Mouse (Mus musculus): ENCODE data around the gene Bst2. TPM values are rescaled to one million over a fixed set of nuclear protein-coding genes. Genes with fewer than 3 reads are reported as not detected.
"Not testable (repeated sequence)": the region's sequence is repeated elsewhere in the genome, so short reads cannot be mapped to it uniquely, and the experiment has no call there.

The Bst2 gene
- total RNA-seq, 2 experiments from 2014 or later, result 39.6 to 46.0 TPM

GRCm38 (mm10) chr8:71560765-71561164 is 23.5 kb upstream of the Bst2 start:
- DNase-seq (ENCODE audit: low spot score in 2 of 2), result no peak

GRCm38 (mm10) chr8:71560071-71560470 is 22.8 kb upstream of the Bst2 start:
- DNase-seq (ENCODE audit: low spot score in 2 of 2), result no peak

DNA sequence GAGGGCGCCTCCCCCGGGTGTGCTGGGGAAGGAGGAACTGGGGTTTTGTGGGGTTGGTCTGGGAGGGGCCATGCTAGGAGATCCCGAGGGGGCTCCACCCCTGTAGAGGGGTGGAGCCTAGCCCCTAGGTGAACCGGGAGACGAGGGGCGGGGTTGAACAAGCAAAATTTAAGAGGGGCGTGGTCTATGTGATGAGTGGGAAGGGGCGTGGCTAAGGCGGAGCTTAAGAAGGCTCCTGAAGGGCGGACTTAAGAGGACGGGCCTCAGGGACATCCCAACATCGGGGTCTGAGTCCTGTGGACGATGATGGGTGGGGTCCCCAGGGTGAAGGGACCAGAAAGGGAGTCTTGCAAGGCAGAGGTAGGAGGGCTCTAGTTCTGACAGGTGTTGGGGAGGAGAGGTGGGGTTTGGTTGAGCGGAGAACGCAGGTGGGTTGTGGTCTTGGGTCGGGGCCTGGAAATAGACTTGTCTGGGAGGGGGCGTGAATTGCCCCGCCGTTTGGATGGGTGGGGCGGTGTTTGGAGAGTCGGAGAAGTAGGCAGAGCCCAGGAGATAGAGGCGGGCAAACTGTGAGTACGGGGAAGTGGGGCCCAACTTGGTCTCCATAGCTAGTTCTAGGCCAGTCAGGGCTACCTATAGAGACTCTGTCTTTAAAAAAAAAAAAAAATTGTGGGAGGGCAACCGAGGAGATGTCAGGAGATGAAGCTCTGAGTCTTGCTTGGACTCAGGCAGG is 21.9 kb upstream of the Bst2 start:
- peak in 1 of 2 experiments; percentile 52 for DNase-seq (ENCODE audit: low spot score in 2 of 2)

DNA sequence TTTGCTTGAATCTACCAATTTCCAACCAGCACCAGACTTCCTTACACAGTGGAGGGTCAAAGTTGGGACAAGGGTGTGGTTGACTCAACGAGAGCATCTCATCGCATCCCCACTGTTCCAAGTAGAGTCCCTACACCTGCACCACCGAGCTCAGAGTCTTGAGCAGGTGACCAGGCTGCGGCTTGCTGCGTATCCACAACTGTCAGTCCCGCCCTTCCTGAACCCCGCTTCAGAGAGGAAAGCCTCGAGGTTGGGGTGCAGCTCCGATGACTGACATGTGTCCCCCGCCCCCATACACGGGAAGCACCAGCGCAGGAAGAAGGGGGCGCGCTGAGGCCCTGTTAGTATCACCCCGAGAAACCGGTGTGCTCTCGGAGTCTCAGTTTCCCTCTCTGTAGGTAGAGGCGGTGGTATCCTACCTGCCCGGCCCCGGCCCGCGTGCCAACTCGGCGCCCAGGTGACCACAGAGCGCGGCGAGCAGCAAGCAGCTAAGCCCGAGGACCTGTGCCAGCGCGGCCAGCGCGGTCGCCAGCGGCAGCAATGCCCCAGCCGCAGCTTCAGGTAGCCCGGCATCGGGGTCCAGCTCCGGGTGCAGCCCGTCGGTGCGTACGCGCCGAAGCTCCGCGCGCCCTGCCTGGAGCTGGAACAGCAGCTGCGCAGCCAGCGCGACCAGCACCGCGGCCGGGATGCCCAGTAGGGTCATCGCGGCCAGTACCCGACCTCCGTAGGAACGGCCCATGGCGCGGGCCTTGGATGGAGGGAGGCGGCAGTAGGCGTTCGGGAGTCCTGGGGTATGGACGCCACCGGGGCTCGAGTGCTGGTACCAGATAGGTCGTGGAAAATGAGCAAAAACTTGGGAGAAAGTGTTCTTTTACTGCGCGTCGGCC is 21.1 kb upstream of the Bst2 start, which contains the start of gene Tmem221:
Tmem221 (minus strand) TSS at position 801 of the 887 bp plus-strand sequence.
- no peak for DNase-seq (ENCODE audit: low spot score in 2 of 2)

DNA sequence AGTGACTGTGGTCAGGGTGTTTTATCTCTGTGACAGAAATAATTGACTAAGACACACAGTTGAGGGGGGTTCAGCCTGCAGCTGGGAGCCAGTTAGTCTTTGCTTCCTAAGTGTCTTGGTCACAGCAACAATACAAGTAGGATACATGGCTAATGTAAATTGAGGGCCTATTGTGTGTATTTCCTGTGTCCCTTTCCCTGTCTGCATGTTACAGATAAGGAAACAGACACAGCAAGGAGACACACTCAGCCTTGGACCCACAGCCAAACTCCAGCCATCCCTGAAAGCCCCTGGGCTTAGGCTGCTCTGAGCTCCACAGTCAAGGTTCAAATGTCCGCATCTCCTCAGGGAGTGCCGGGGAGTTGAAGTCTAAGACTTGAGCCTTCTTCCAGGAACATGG is 17.4 kb upstream of the Bst2 start:
- no peak for DNase-seq (ENCODE audit: low spot score in 2 of 2)

GRCm38 (mm10) chr8:71554001-71554400 is 16.7 kb upstream of the Bst2 start:
- DNase-seq (ENCODE audit: low spot score in 2 of 2), result no peak

DNA sequence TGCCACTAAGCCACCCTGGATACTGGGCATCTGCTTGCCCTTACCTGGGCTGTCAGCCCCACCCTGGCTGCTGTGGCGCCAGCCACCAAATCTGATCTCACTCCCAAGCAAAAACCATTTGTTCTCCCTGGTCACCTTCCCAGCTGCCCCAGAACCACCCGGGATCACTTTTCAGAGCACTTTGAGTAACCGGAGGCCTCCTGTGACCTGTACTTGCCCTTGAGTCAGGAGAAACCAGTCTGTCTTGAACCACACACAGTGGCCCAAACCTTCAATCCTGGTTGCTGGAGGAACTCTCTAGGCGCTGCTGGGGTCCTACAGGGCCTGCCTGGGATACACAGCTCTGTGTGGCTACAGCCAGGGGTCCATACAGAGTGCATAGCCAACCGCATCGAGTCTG is 15.5 kb upstream of the Bst2 start:
- DNase-seq (ENCODE audit: low spot score in 2 of 2), result no peak

- DNase-seq (ENCODE audit: low spot score in 2 of 2), result no peak
Observed at GRCm38 (mm10) chr8:71550754-71551153, 13.5 kb upstream of the Bst2 start.

DNA sequence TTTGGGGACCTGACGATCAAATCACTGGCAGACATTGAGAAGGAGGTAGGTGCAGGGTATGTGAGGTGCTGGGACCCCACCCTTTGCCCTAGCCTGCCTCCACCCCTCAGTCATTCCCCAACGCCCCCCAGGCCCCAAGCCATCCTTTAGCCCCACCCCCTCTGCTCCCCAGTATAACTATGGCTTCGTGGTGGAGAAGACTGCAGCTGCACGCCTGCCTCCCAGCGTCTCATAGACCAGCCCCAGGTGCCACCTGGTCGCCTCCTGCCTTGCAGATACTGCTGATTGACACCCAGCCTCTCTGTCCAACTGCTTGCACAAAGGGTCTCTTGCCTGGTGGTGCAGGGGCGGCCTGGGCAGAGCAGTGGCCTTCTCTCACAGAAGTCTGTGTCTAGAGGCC is 10.3 kb upstream of the Bst2 start:
- no peak for DNase-seq (ENCODE audit: low spot score in 2 of 2)

DNA sequence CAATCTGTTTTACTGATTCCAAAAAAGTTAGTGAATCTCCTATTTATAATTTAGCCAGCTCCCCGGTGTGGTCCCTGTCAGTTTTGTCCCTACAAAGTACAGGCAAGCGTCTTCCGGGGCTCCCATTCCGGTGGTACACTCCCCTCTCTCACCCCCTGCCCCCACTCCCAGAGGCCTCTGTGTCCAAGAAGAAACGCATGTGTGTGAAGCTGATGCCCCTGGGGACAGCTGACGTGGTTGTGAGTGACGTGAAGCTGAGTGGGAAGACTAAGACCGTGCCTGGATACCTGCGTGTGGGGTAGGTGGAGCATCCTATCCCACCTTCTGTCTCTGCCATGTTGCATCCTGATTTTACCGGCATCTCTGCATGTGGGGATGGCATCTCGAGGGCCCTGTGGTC is 7.8 kb upstream of the Bst2 start:
- no peak for DNase-seq (ENCODE audit: low spot score in 2 of 2)

DNA sequence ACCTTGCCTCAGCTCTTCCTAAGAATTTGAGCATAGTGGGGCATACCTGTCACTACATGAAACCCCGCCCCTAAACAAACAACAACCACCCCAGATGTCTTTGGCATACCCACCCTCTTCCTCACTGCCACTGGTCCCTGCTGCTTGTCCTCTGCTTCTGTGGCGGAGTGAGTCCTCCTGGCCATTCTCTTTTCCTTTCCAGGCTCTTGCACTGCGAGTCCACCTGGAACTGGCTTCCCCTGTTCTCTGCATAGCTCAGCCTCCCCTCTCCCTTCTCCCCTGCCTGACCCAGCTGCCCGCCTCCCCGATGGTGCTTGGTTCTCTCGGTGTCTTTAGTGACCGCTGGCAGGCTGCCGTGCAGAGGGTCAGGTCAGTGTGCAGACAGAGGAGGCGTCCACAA is 6.5 kb upstream of the Bst2 start:
- DNase-seq (ENCODE audit: low spot score in 2 of 2), result no peak

- peak; percentile 71 to 93 for DNase-seq (ENCODE audit: low spot score in 2 of 2)
Observed at GRCm38 (mm10) chr8:71542632-71543343, 5.5 kb upstream of the Bst2 start, which contains the start of gene Mvb12a. Gene Mvb12a, plus strand, starts transcription at chr8:71542922.

GRCm38 (mm10) chr8:71535663-71536062 is 1.6 kb downstream of the Bst2 start:
- DNase-seq (ENCODE audit: low spot score in 2 of 2), result no peak

DNA sequence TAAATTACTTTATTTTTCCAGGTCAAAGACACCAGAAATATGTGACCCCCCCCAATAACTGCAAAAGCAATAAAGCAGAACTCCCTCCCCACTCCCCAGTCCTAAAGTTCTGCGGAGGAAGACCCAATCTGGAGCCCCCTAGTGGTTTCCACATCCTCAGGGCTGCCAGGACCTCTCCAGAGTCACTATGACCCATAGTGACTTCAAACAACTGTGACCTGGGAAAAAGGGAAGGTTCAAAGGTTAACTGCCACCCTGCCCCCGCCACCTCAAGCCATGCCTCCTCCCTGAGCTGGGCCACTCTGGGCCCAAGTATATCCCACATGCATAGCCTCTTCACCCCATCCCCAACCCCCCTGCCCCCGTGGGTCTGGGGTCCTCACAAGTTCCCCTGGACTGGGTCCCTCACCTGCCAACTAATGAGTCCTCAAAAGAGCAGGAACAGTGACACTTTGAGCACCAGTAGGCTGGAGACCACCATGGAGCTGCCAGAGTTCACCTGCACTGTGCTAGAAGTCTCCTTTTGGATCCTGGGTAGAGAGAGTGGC is 2.9 kb downstream of the Bst2 start:
- no peak for DNase-seq (ENCODE audit: low spot score in 2 of 2)

DNA sequence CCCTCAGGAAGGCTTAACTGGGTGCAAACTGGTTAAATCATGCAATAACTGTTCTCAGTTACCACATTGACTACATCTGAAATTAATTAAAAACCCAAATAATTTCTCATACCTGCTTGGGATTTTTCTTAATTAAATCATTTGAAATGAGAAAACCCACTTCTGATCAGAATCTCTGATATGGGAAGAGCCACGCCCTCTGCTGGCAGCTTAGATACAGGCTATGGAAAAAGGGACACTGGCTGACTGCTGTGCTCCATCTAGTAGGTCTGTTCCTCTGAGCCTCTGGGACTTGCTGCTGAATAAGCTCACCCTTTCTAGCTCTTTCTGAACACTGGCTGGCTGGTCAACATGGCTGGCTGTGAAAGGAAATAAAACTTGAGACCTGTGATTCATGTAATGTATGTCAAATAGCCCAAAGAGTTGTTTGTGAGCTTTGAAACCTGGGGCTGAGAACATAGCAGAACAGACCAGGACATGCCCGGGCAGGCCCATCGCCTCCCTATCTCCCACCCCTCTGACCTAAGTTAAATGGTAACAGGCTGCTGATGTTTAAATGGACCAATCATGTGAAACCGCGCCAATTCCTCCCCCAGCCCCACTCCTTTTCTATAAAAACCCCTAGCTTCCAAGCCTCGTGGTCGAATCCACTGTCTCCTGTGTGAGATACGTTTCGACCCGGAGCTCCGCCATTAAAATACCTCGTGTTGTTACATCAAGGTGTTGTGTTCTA is 6.4 kb downstream of the Bst2 start:
- not testable (repeated sequence) for DNase-seq (ENCODE audit: low spot score in 2 of 2)

GRCm38 (mm10) chr8:71528362-71529073 is 8.7 kb downstream of the Bst2 start:
- no peak for DNase-seq (ENCODE audit: low spot score in 2 of 2)

- DNase-seq (ENCODE audit: low spot score in 2 of 2), result no peak
Observed at GRCm38 (mm10) chr8:71527162-71527870, 9.9 kb downstream of the Bst2 start.

GRCm38 (mm10) chr8:71526272-71526671 is 11.0 kb downstream of the Bst2 start:
- no peak for DNase-seq (ENCODE audit: low spot score in 2 of 2)

Data from adrenal gland, postnatal 4 days (tissue).